In the genomic region with DNA sequence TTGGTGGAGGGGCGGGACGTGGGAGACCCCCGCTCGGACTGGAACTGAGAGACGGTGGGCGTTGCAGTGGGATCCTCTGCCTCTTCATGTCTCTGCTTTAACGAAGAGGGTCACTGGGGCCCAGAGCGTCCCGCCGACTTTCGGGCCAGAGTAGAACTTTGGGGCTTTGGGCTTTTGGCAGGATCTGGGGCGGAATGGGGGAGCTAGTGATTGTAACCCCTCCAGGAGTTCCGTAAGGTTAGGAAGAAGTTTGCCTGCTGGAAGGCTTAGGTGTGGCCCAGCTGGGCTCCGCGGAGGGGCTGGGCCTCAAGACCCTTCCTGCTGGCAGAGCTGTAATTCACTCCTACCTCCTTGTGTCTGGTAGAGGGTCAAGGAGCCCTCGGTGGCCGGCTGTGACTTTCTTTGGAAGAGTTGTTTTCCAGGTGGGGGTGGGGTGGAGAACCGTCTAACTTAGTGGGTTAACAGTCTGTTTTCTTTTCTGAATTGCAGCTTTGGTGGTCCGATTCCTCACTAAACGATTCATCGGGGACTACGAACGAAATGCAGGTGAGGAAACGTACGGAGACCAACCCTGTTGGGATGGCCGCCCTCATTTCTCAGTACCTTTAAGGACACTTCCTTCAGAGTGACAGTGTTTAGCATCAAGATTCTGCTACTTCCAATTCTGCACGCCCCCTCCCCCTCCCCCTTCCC, we compare ENCODE assay signal across 8 mouse cellular contexts. TPM values are rescaled to one million over a fixed set of nuclear protein-coding genes. Genes with fewer than 3 reads are reported as not detected.
A peak's percentile ranks its signal among the peaks of the same experiment; 100 is the strongest.
DNase-seq lines count a peak whose midpoint lies in the region; ATAC-seq and TF ChIP-seq lines count a peak whose summit lies in the region.

No protein-coding gene starts in this region.

- H3K4me1 ChIP-seq in kidney, adult 2 months (ENCODE audit: control insufficient read depth, insufficient read depth, low read length): peaks cover 10% of the 10 kb centered on the region
- H3K4me1 ChIP-seq in forebrain, embryonic 16.5 days (replicated peaks; ENCODE audit: control insufficient read depth, insufficient read depth, low read length): peaks cover 40% of the 10 kb centered on the region
- peaks cover 25% of the 10 kb centered on the region for H3K4me1 ChIP-seq in liver, embryonic 15.5 days (replicated peaks)

- peak overlapping the region; percentile 98 for H3K4me3 ChIP-seq in kidney, adult 2 months (ENCODE audit: insufficient read depth, low read depth, low read length)
- peak overlapping the region; percentile 86 for H3K4me3 ChIP-seq in forebrain, embryonic 16.5 days (replicated peaks; ENCODE audit: low read length)
- H3K4me3 ChIP-seq in liver, embryonic 15.5 days (replicated peaks): peak overlapping the region; percentile 66

- WGBS in kidney, adult 2 months: 4% methylated on average over 27 of the region's 27 CpGs
- under 1% methylated on average over 27 of the region's 27 CpGs for WGBS in forebrain, embryonic 16.5 days
- 10% methylated on average over 27 of the region's 27 CpGs for WGBS in liver, embryonic 15.5 days (ENCODE audit: insufficient replicate concordance)

- no peak for TF ChIP-seq POLR2A in kidney, adult 2 months (IDR thresholded peaks at IDR 0.05; ENCODE audit: low read depth, low read length)

- DNase-seq in kidney, adult 2 months: peak; percentile 19
- DNase-seq in kidney, postnatal 4 days: no peak
- peak; percentile 33 for DNase-seq in adipocyte (ENCODE audit: low spot score)
- DNase-seq in gastrocnemius, adult 18-20 months (ENCODE audit: low spot score): no peak
- DNase-seq in layer of hippocampus, adult 9-11 months: no peak
- DNase-seq in spleen, adult 18-20 months: no peak

- H3K27ac ChIP-seq in kidney, adult 2 months (ENCODE audit: insufficient read depth, low read depth, low read length): peak overlapping the region; percentile 82
- H3K27ac ChIP-seq in forebrain, embryonic 16.5 days (ENCODE audit: low read length): peak overlapping the region; percentile 35; the same call in 1 of the 2 replicates
- peak overlapping the region; percentile 48 for H3K27ac ChIP-seq in liver, embryonic 15.5 days (replicated peaks)

- peak overlapping the region; percentile 80 for H3K9ac ChIP-seq in forebrain, embryonic 16.5 days (replicated peaks; ENCODE audit: low read depth, low read length)
- peak overlapping the region; percentile 65 for H3K9ac ChIP-seq in liver, embryonic 15.5 days

- no peaks in the 10 kb centered on the region; the same call in 1 of the 2 replicates for H3K36me3 ChIP-seq in kidney, adult 2 months (ENCODE audit: control insufficient read depth, insufficient read depth, low read length)
- no peaks in the 10 kb centered on the region for H3K36me3 ChIP-seq in forebrain, embryonic 16.5 days (ENCODE audit: control insufficient read depth, insufficient read depth)
- H3K36me3 ChIP-seq in liver, embryonic 15.5 days (replicated peaks): peaks cover 8% of the 10 kb centered on the region; the same call in 1 of the 2 replicates

- H3K27me3 ChIP-seq in kidney, adult 2 months (replicated peaks; ENCODE audit: control insufficient read depth, insufficient read depth, low read length): no peaks in the 10 kb centered on the region
- H3K27me3 ChIP-seq in forebrain, embryonic 16.5 days (replicated peaks; ENCODE audit: control insufficient read depth, insufficient read depth, low read length): peaks cover 4% of the 10 kb centered on the region; the same call in 1 of the 2 replicates
- peaks cover 57% of the 10 kb centered on the region for H3K27me3 ChIP-seq in liver, embryonic 15.5 days

- no peaks in the 10 kb centered on the region for H3K9me3 ChIP-seq in forebrain, embryonic 16.5 days (ENCODE audit: control insufficient read depth, low read length)
- H3K9me3 ChIP-seq in liver, embryonic 15.5 days (replicated peaks): no peaks in the 10 kb centered on the region

- H3K4me2 ChIP-seq in forebrain, embryonic 16.5 days (ENCODE audit: low read length): peak overlapping the region; percentile 97
- peak overlapping the region; percentile 88 for H3K4me2 ChIP-seq in liver, embryonic 15.5 days

- no peak for TF ChIP-seq CTCF in kidney, adult 2 months (conservative IDR thresholded peaks at IDR 0.05; ENCODE audit: insufficient read depth, insufficient read length, low read depth, low read length)

- peak; percentile 8 for ATAC-seq in forebrain, embryonic 16.5 days
- ATAC-seq in liver, embryonic 15.5 days (ENCODE audit: insufficient read depth): no peak

RNA-seq across cellular contexts. Expression of a gene that starts 0.7 kb away (rescaled TPM):
- 43.1 and 44.9 TPM in 2 replicates for polyA plus RNA-seq in kidney, adult 2 months (2012; rRNA removed)
- 31.2 and 41.5 TPM in 2 replicates for polyA plus RNA-seq in forebrain, embryonic 16.5 days (2015; fragmentation: Nextera tagmentation; extraction: Ambion mirVana)
- polyA plus RNA-seq in liver, embryonic 15.5 days (2015; fragmentation: Nextera tagmentation; extraction: Ambion mirVana): 4.3 and 5.2 TPM in 2 replicates
- total RNA-seq in gastrocnemius, adult 18-20 months (2021): 1 to 10 TPM; 2.8 to 4.7 TPM

Comparison
In these comparisons a context has a peak if more than half of its experiments do, and no peak if none do; other contexts are left out.
1. DNase-seq: peak in kidney, adult 2 months (single experiment) and adipocyte (single experiment); none in kidney, postnatal 4 days (0 of 2), gastrocnemius, adult 18-20 months (single experiment), layer of hippocampus, adult 9-11 months (single experiment) and spleen, adult 18-20 months (0 of 2).
2. Peak in every context shown above with its lines, with median percentiles within 50 percentile points of each other: H3K27ac ChIP-seq and H3K4me3 ChIP-seq.